Mouse (Mus musculus) ES-E14 (cell line): ENCODE measurements at regions not wholly inside any gene's neighbourhood (a gene's known extent, or its start where the extent isn't known, plus 50 kb on each side); places are given as distances from the start of the nearest gene placed in this dataset.

Experiments
- CHD2 ChIP-seq: IDR thresholded peaks from 2 replicates; pipeline ENCODE4 v1.6.1; 2014; ENCODE audit warnings: mild to moderate bottlenecking, low read depth, low read length, inconsistent platforms
- HCFC1 ChIP-seq: IDR thresholded peaks from 2 replicates; pipeline ENCODE4 v1.6.1; 2012; ENCODE audit warnings: low read length, inconsistent platforms, borderline replicate concordance; ENCODE audit not compliant: insufficient read depth
- MAFK ChIP-seq: IDR thresholded peaks from 2 replicates; pipeline ENCODE4 v1.6.1; 2014; ENCODE audit warnings: mild to moderate bottlenecking, low read depth, low read length, inconsistent platforms; ENCODE audit not compliant: insufficient read depth
- ZC3H11A ChIP-seq: IDR thresholded peaks from 2 replicates; pipeline ENCODE4 v1.6.1; 2012; ENCODE audit warnings: low read depth, mild to moderate bottlenecking, inconsistent platforms, low read length, borderline replicate concordance
- ZNF384 ChIP-seq: IDR thresholded peaks from 2 replicates; pipeline ENCODE4 v1.6.1; 2012; ENCODE audit warnings: low read depth, low read length, inconsistent platforms

DNA sequence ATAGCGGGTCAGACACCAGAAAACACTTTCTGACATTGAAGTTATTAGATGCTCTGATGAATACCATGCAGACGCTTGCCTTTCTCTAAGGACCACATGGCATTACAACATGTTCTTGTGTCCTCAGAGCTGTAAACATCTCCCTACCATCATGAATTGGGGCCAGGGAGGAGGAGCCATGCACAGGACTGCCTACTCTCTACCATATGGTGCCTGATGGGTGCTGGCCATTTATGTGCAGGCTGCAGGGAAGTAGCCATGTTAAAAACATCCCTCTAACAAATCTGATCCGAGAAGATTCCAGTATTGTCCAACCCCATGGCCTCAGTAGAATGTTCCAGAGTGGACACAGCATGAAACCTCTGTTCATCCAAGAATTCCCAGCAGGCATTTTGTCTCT lies 330.1 kb upstream of the Camk1g start:
- no peak for TF ChIP-seq CHD2
- TF ChIP-seq MAFK = no peak
- no peak for TF ChIP-seq ZNF384
- TF ChIP-seq ZC3H11A = no peak
- no peak for TF ChIP-seq HCFC1
